Mouse (Mus musculus) retina, postnatal 1 day (tissue): ENCODE measurements around the gene Pars2.

Experiments used
- DNase-seq: peaks from one replicate; pipeline ENCODE4 v3.0.0-alpha.2; 2012

Gene Pars2

DNA sequence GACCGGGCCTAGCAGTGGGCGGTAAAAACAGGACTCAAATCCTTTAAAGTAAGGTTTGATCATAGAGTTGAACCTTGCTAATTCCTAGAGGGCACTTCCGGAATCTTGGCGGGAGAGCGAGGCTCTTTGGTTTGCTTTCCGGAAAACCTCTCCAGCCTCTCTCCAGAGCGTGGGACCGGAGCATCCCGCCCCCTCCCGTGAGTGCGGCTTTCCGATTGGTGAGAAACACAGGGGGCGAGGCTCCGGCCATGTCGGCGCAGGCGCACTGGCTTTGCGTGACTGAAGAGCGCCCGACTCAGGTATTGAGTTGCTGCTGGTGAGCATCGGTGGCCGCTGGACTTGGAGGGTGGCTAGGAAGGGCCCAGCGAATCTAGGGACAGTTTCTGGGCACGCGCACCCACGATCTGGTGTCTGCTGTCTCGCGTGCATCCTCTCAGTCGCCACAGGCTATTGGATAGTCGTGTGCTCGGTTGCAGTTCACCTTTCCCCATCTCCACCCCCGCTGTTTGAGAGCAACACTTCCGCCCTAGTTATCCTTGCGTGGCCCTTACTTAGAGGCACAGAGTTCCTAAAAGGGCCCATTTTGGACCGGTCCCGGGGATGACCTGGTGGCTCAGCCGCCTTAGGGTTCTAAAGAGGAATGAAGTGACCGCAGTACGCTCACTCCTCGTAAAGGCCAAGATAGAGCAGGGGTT lies at the start of gene Pars2:
TSS of gene Pars2 (plus strand) at position 237 of the 695 bp plus-strand sequence.
- peak; percentile 99 for DNase-seq

DNA sequence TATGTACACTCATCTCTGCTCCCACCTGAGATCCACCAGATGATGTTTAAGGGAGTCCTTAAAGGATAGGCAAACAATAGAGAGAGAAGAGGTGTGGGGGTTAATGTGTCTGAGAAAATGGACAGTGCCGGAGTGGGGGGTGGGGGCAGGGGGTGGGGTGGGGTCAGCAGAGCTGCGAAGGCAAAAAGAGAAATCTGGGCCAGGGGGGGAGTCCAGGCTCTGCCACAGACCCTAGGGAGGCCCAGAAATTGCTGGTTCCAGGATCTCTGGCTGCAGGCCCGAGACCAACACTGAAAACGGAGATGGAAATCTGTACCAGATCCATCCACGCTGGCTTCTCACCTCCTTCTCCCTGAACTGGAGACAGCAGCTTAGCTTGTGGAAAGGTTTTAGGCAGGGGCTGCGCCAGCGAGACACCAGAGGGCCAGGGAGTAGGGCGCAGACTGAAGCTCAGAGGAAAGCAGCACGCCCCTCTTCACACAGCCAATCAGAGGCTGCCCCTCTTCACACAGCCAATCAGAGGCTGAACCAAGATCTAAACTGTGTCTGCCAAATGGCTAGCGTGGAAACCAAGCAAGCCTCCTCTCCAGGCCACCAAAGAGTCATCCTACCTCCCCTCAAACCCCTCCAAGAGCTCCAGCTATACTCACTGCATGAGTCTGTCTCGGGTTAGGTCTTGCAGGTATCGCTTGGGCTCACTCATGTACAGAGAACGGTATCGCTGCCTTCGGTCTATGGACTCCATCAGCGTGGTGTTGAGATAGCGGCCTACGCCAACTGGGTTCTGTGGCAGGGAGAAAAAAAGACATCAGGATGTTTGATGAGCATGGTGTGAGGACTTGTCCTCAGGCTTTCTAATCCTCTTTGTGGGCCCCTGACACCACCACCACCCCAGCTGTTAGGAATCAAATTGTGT lies 44.0 kb upstream of the Pars2 start:
- peak; percentile 78 for DNase-seq

- DNase-seq = no peak
Measured at GRCm38 (mm10) chr4:106607905-106608304, 43.0 kb upstream of the Pars2 start.

DNA sequence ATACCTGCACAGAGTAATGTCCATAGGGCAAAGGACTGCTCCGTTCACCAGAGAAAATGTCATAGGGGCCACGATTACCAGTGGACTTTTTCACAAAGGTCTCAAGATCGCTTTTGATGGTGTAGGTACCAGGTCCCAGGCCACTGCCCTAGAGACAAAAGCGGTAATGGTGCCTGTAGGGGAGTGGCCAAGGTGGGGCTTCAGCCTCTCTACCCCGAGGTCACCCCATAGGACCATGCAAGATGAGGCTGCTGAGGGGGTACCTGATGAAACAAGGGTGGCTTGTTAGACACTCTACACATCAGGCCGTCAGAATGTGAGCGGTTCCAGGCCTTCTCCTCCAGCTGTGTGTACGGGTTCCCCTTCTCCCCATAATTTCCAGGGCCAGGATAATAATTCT lies 37.8 kb upstream of the Pars2 start:
- no peak for DNase-seq

GRCm38 (mm10) chr4:106613560-106613959 lies 37.3 kb upstream of the Pars2 start:
- DNase-seq = no peak

DNA sequence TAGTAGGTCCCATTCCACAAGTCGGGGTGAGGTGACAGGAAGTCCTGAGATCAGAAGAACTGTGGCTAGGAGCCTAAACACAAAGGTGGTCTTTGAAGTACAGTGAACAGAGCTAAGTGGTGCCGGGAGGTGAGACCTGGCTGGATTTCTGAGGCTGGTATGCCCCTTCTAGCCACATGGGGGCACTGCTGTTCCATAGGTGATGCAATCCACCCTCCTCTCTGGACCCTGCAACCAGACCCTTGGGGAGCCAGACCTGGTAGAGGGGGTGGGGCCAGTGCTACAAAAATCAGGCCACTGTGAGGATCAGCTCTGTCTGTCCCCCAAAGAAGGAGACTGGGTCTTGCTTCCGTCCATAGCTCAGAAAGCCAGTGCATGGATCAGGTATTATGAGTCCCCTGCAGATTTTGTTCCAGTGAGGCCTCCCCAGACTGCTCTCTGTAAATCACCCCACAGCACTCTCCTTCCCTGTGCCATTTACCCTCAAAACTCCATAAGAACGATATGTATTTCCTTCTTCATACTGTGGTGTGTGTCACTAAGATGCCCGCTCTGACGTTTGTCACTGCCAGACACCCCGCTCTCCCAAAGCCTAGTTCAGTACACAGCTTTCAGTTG lies 36.6 kb upstream of the Pars2 start:
- peak; percentile 85 for DNase-seq

GRCm38 (mm10) chr4:106614881-106615280 lies 36.0 kb upstream of the Pars2 start:
- no peak for DNase-seq

DNA sequence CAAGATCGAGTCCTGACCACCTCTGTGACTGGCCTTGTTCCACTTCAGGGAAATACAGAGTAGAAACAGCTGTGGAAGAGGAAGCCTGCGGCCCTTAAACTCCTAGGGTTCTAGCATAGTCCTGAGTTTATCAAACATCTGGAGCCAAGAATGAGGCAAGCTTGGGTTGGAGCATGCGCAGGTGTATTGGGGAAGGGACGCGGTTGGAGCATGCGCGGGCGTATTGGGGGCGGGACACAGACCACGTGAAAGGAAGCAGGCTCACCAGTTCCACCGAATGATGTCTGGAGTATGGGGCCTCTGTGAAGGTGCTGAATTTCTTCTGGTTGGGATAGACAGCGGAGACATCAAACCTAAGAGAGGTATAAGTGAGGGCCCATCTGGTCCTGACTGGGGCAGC lies 35.2 kb upstream of the Pars2 start:
- no peak for DNase-seq

GRCm38 (mm10) chr4:106617056-106617455 lies 33.8 kb upstream of the Pars2 start, which contains the start of gene Lexm:
TSS of gene Lexm (minus strand) at chr4:106617241.
- peak; percentile 44 for DNase-seq

- no peak for DNase-seq
Measured at GRCm38 (mm10) chr4:106618898-106619297, 32.0 kb upstream of the Pars2 start.

GRCm38 (mm10) chr4:106621428-106621827 lies 29.4 kb upstream of the Pars2 start:
- DNase-seq = no peak

- no peak for DNase-seq
Measured at GRCm38 (mm10) chr4:106622030-106622493, 28.8 kb upstream of the Pars2 start, which contains the start of gene Ttc22. TSS of gene Ttc22 (plus strand) at chr4:106622432.

- DNase-seq = no peak
Measured at GRCm38 (mm10) chr4:106622712-106623111, 28.2 kb upstream of the Pars2 start.

GRCm38 (mm10) chr4:106624271-106624670 lies 26.6 kb upstream of the Pars2 start:
- DNase-seq = no peak

GRCm38 (mm10) chr4:106627809-106628208 lies 23.1 kb upstream of the Pars2 start:
- DNase-seq = no peak

DNA sequence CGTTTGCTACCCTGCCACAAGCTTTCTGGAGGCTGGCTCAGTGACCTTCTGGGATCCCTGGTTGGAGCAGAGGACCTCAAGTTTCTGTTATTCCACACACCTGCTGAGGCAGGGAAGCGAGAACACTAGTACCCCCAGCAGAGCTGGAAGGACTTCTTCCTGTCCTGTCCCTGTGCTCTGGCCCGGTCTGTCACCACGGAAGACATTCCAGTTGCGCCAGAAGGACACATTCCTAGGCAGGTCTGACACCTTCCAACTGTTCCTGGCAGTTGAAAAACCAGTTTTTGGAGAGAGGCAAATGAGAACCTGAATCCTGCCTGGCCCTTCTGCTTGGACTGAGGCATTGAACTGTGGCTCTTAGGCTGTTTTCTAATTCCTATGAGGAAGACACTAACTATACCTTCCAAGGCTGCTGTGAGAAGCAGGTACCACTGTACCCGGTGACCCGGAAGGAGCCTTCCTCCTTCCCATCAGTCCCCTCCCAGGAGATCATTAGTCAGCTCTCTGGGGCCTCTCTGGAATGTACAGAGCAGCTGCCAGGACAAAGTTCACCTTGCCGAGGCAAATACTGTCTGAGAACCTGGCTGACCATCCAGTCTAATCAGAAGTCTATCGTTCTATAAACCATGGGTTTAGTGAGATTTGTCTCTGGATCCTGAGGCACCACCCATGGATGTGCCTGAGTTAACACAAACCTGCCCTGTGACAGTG lies 22.1 kb upstream of the Pars2 start:
- no peak for DNase-seq

GRCm38 (mm10) chr4:106629374-106629773 lies 21.5 kb upstream of the Pars2 start:
- DNase-seq = no peak

- peak; percentile 72 for DNase-seq
Measured at GRCm38 (mm10) chr4:106630333-106631220, 20.3 kb upstream of the Pars2 start.

- no peak for DNase-seq
Measured at GRCm38 (mm10) chr4:106632313-106632712, 18.6 kb upstream of the Pars2 start.

DNA sequence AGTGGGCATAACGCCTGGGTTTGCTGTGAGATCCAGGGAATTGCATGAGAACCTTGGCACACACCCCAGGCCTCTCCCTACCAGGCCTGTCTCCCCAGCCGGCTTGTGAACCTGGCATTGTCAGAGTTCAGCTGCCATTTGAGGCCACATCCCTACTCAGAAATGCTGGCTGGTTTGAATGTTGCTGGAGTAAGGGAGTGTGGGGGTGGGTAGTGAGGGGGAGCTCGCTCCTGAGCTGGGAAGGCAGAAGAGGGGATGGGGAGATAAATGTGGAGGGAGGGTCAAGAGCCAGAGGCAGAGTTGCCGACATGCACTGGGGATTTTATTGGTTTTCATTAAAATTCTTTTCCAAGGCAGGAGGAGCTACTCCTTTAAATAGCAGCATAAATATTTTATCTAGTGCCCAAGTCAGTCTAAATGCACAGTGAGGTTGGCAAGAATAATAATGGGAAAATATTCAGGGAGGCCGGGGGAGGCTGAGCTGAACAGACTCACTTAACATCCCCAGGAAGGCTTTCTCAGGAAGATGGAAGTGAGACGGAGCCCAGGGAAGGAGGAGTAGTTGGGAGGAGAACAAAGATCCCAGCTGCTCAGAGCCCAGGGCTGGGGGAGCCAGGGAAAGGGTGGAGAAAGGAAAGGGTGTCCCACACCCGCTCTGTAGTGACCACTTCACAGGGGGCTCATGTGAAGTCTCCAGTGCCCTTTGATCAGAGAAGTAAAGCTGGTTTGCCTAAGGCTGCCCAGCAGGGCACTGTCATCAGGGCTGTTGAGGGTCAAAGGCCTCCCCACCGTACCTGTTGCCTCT lies 17.4 kb upstream of the Pars2 start:
- DNase-seq = no peak

DNA sequence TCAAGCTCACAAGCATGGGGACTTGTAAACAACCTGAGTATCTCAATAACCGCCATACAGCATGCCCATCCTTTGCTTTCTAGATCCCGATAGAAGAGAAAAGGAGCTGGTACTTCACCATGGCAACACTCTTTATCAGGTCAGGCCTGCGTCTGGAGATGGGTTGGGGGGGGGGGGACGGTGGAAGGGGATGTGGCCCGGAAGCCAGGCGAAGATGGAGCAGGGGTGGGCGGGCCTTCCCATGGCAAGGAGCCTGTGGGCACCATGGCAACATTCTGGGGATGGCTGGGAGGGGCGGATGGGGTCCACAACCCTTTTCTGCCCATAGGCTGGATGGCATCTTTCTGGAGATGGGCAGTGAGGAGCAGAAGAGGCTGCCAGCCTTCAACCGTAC lies 16.8 kb upstream of the Pars2 start:
- DNase-seq = no peak
